Mouse (Mus musculus) midbrain, postnatal 0 days (tissue): ENCODE results near the gene Fxyd7. TPM values are rescaled to one million over a fixed set of nuclear protein-coding genes. Genes with fewer than 3 reads are reported as not detected.

Experiments
- ATAC-seq: fragments of 200-750 bp; cut with Nextera tagmentation; 2 replicates; pipeline ENCODE4 v1.8.0; 2017; ENCODE audit warnings: moderate number of reproducible peaks, mild to moderate bottlenecking, moderate TSS enrichment, moderate library complexity; ENCODE audit not compliant: low FRiP score
- DNase-seq: peaks from one replicate; pipeline ENCODE4 v3.0.0-alpha.2; 2015; ENCODE audit warnings: low spot score
- H3K27ac ChIP-seq: fragments of 300-500 bp; sonication (generic); 2 replicates; pipeline ENCODE4 v1.5.1; 2014; ENCODE audit warnings: low read depth, mild to moderate bottlenecking, low read length, mixed read lengths
- H3K27me3 ChIP-seq: fragments of 300-500 bp; sonication (generic); 2 replicates; pipeline ENCODE4 v1.6.1; 2014; ENCODE audit warnings: low read length, control low read depth, mixed read lengths; ENCODE audit not compliant: insufficient read depth
- H3K36me3 ChIP-seq: fragments of 300-500 bp; sonication (generic); 2 replicates; pipeline ENCODE4 v1.6.1; 2014; ENCODE audit warnings: low read length, control low read depth, mixed read lengths; ENCODE audit not compliant: insufficient read depth
- H3K4me1 ChIP-seq: fragments of 300-500 bp; sonication (generic); 2 replicates; pipeline ENCODE4 v1.6.1; 2014; ENCODE audit warnings: mild to moderate bottlenecking, control low read depth, antibody characterized with exemption, low read length, mixed read lengths; ENCODE audit not compliant: insufficient read depth
- H3K4me2 ChIP-seq: fragments of 300-500 bp; sonication (generic); 2 replicates; pipeline ENCODE4 v1.6.1; 2014; ENCODE audit warnings: low read depth, mild to moderate bottlenecking, low read length, mixed read lengths; ENCODE audit not compliant: poor library complexity, severe bottlenecking
- H3K4me3 ChIP-seq: fragments of 300-500 bp; sonication (generic); 2 replicates; pipeline ENCODE4 v1.5.1; 2014; ENCODE audit warnings: low read depth, mild to moderate bottlenecking, low read length, moderate library complexity
- H3K9ac ChIP-seq: fragments of 300-500 bp; sonication (generic); replicated peaks from 2 replicates; pipeline ENCODE4 v1.6.1; 2014; ENCODE audit warnings: mild to moderate bottlenecking, low read length, moderate library complexity, mixed read lengths; ENCODE audit not compliant: poor library complexity, severe bottlenecking
- H3K9me3 ChIP-seq: fragments of 300-500 bp; sonication (generic); 2 replicates; pipeline ENCODE4 v1.6.1; 2016; ENCODE audit warnings: low read length, control low read depth
- CTCF ChIP-seq: IDR thresholded peaks from 2 replicates; pipeline ENCODE4 v1.5.1; 2016; ENCODE audit warnings: antibody characterized with exemption, mild to moderate bottlenecking
- WGBS: fragments of 180-500 bp; shearing (Covaris S2); extraction: QIAGEN DNeasy Blood & Tissue Kit; methylation state at CpG from one replicate; pipeline ENCODE4 v1.1.7; 2014; 5-methylcytosine and 5-hydroxymethylcytosine counted together
- polyA plus RNA-seq: library from polyadenylated mRNA; unstranded; fragments of >200 nt; fragmentation: Nextera tagmentation; extraction: Ambion mirVana; gene quantifications from 2 replicates; pipeline ENCODE4 v1.2.1, GENCODE M21; 2015
- total RNA-seq: library from RNA; depleted of rRNA; stranded (reverse); fragments of >200 nt; gene quantifications from 2 replicates; pipeline ENCODE4 v1.2.3, GENCODE M21; 2014; rRNA removed

Gene Fxyd7
- 189 and 285 TPM in 2 replicates for total RNA-seq
- polyA plus RNA-seq: 455 and 516 TPM in 2 replicates

GRCm38 (mm10) chr7:31051321-31052021 is at the start of gene Fxyd7:
Fxyd7 (minus strand) TSS chr7:31051467.
- no peaks in the 10 kb centered on the region for H3K36me3 ChIP-seq

GRCm38 (mm10) chr7:31100786-31101185 is 49.5 kb upstream of the Fxyd7 start:
- 83% methylated on average over 14 of the region's 14 CpGs for WGBS

More at GRCm38 (mm10) chr7:31051321-31052021, at the start of gene Fxyd7:
- DNase-seq (peak; percentile 44), ATAC-seq (peak; percentile 28; the same call in 1 of the 2 replicates)
- peak; percentile 30 for TF ChIP-seq CTCF
- 3% methylated on average over 25 of the region's 28 CpGs for WGBS
- Histone ChIP-seq H3K9me3 (no peaks in the 10 kb centered on the region), H3K4me1 (peaks cover 9% of the 10 kb centered on the region; the same call in 1 of the 2 replicates), H3K4me3 (peak within 1 kb of the TSS; percentile 44), H3K9ac (peak within 1 kb of the TSS; percentile 67), H3K27ac (peak within 1 kb of the TSS; percentile 27), H3K4me2 (peak within 1 kb of the TSS; percentile 69), H3K27me3 (peaks cover 14% of the 10 kb centered on the region)

GRCm38 (mm10) chr7:31099612-31099982 is 48.3 kb upstream of the Fxyd7 start:
- Histone ChIP-seq H3K4me1 (no peaks in the 10 kb centered on the region), H3K9ac (no peak overlapping the region), H3K4me3 (no peak overlapping the region), H3K27me3 (no peaks in the 10 kb centered on the region), H3K4me2 (no peak overlapping the region), H3K36me3 (no peaks in the 10 kb centered on the region), H3K27ac (no peak overlapping the region), H3K9me3 (no peaks in the 10 kb centered on the region)
- WGBS: 89% methylated on average over 6 of the region's 6 CpGs
- DNase-seq: no peak
- TF ChIP-seq CTCF: peak; percentile 20; the same call in 1 of the 2 replicates
- no peak for ATAC-seq

More at GRCm38 (mm10) chr7:31100786-31101185, 49.5 kb upstream of the Fxyd7 start:
- Histone ChIP-seq H3K4me1 (no peaks in the 10 kb centered on the region), H3K4me2 (no peak overlapping the region), H3K9ac (no peak overlapping the region), H3K4me3 (no peak overlapping the region), H3K27ac (no peak overlapping the region), H3K36me3 (no peaks in the 10 kb centered on the region), H3K27me3 (no peaks in the 10 kb centered on the region), H3K9me3 (no peaks in the 10 kb centered on the region)
- ATAC-seq (no peak), DNase-seq (no peak)
- no peak for TF ChIP-seq CTCF

- no peak overlapping the region for H3K4me3 ChIP-seq
- ATAC-seq (no peak), DNase-seq (no peak)
- H3K9ac ChIP-seq: no peak overlapping the region
- H3K4me2 ChIP-seq: no peak overlapping the region
- H3K27ac ChIP-seq: no peak overlapping the region
- H3K27me3 ChIP-seq: no peaks in the 10 kb centered on the region
- no peaks in the 10 kb centered on the region for H3K4me1 ChIP-seq
- WGBS: 81% methylated on average over 22 of the region's 22 CpGs
- H3K36me3 ChIP-seq: no peaks in the 10 kb centered on the region
- no peaks in the 10 kb centered on the region for H3K9me3 ChIP-seq
- peak; percentile 47 for TF ChIP-seq CTCF
Observed at GRCm38 (mm10) chr7:31098697-31099611, 47.7 kb upstream of the Fxyd7 start.

- ATAC-seq: peak; percentile 89
- H3K9ac ChIP-seq: no peak overlapping the region
- 44% methylated on average over 19 of the region's 20 CpGs for WGBS
- H3K4me3 ChIP-seq: no peak overlapping the region
- H3K27me3 ChIP-seq: no peaks in the 10 kb centered on the region
- TF ChIP-seq CTCF: peak; percentile 98
- no peaks in the 10 kb centered on the region for H3K4me1 ChIP-seq
- no peaks in the 10 kb centered on the region for H3K9me3 ChIP-seq
- no peaks in the 10 kb centered on the region for H3K36me3 ChIP-seq
- no peak overlapping the region for H3K27ac ChIP-seq
- DNase-seq: peak; percentile 96
- peak overlapping the region; percentile 32 for H3K4me2 ChIP-seq
Observed at GRCm38 (mm10) chr7:31097583-31098248, 46.4 kb upstream of the Fxyd7 start.
